Mouse (Mus musculus) brain, embryonic 14.5 days (tissue): Measurements from ENCODE around the gene Fosl2. TPM values are rescaled to one million over a fixed set of nuclear protein-coding genes. Genes with fewer than 3 reads are reported as not detected.

Experiments used
- DNase-seq: peaks from one replicate; pipeline ENCODE4 v3.0.0-alpha.2; 2011; ENCODE audit warnings: low read depth
- CTCF ChIP-seq: fragments of 200-500 bp; IDR thresholded peaks from 2 replicates; pipeline ENCODE4 v1.5.1; 2012; ENCODE audit warnings: inconsistent platforms, mild to moderate bottlenecking, moderate library complexity, borderline replicate concordance; ENCODE audit not compliant: insufficient read depth, insufficient read length; ENCODE audit errors: extremely low read depth
- POLR2A ChIP-seq: fragments of 200-500 bp; IDR thresholded peaks from 2 replicates; pipeline ENCODE4 v1.6.1; 2012; ENCODE audit warnings: mild to moderate bottlenecking, inconsistent platforms, borderline replicate concordance; ENCODE audit not compliant: poor library complexity, insufficient read depth, insufficient read length, severe bottlenecking; ENCODE audit errors: extremely low read depth
- polyA plus RNA-seq: library from polyadenylated mRNA; depleted of rRNA; stranded (reverse); fragments of >200 nt; gene quantifications from 2 replicates; pipeline ENCODE4 v1.2.3, GENCODE M21; 2012; rRNA removed

The Fosl2 gene
- 3.2 and 3.4 TPM in 2 replicates for polyA plus RNA-seq

DNA sequence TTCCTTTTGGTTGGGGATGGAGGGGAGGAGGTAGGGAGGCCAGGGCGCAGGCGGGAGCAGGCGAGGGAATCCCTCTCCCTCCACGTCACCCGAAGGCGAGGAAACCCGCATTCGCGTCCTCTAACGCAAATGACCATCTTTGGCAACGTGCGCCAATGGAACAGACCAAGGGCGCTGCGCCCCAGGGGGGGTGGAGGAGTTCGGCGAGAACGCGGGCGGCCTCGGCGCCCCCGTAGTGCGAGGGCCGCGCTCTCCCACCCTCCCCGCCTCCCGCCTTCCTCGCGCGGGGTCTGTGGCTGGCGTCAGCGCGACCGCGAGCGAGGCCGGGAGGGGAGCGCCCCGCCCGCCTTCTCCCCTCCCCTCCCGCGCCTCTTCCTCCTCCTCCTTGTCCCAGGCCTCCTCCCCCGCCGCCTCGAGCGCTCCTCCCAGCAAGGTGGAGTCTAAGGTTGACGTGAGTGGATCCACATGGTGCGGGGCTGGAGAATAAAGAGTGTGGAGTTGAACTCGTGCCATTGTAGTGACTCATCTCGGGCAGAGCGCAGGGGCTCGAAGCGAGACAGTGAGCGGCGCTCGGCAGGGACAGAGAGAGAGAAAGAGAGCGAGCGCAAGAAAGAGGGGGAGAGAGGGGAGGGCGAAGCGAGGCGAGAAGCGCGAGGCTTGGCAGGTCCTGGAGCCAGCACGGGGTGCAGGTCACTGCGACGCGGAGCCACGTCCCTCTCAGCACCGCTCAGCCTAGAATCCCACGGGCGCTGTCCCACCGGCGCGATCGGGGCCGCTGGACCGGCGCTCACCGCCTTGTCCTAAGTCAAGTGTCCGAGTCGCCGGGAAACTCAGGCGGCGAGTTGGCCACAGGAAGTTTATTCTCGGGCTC lies at the start of gene Fosl2:
TSS of gene Fosl2 (plus strand) at position 466 of the 871 bp plus-strand sequence.
- peak; percentile 95 for DNase-seq

DNA sequence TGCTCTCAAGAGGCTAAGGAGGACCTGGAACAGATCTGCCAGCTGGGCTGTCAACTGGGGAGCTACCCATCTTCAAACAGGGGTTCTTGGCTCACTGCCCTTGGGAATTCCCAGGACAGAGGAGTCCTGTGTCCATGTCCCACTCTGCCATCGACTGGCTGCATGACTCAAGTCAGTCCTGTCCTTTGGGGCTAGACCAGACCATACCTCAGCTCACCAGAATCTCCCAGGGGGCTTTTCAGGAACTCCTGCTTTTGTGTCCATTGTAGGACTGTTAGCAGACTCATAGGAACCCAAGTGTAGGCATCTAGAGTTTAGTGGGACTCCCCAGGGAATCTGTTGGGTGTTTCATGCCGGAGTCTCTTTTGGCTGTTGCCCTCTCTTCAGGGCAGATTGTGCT lies 49.6 kb upstream of the Fosl2 start:
- DNase-seq: no peak
- TF ChIP-seq CTCF (no peak), POLR2A (no peak)

More for the DNA sequence above, at the start of gene Fosl2:
- TF ChIP-seq CTCF: no peak
- 0 out of 2 replicates have a peak, but pooled peaks have one; percentile 49 for TF ChIP-seq POLR2A

GRCm38 (mm10) chr5:32086526-32087090 lies 49.0 kb upstream of the Fosl2 start:
- DNase-seq: no peak
- TF ChIP-seq POLR2A (no peak), CTCF (no peak)

DNA sequence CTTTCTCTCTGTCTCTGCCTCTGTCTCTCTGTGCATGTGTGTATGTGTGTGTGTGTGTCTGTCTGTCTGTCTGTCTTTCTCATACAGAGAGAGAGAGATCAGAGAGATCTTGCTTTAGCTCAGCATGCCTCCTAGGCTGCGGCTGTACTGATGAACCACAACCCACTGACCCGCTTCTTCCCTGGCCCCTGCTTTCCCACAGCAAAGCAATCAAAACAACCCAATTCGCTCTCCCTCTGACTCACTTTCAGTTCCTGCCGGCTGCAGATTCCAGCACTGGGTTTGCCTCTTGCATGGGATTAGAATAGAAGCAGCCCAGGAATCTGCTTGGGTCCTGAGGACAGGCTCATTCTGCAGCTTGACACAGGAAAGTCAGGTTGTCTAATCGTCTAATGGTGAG lies 46.1 kb upstream of the Fosl2 start:
- DNase-seq: no peak
- TF ChIP-seq CTCF: no peak
- TF ChIP-seq POLR2A: no peak

- no peak for TF ChIP-seq CTCF
- no peak for TF ChIP-seq POLR2A
- no peak for DNase-seq
These were observed 43.3 kb upstream of the Fosl2 start for GRCm38 (mm10) chr5:32092281-32092680.

- TF ChIP-seq CTCF (no peak), POLR2A (no peak)
These were observed 36.9 kb upstream of the Fosl2 start for GRCm38 (mm10) chr5:32098691-32099090.

DNA sequence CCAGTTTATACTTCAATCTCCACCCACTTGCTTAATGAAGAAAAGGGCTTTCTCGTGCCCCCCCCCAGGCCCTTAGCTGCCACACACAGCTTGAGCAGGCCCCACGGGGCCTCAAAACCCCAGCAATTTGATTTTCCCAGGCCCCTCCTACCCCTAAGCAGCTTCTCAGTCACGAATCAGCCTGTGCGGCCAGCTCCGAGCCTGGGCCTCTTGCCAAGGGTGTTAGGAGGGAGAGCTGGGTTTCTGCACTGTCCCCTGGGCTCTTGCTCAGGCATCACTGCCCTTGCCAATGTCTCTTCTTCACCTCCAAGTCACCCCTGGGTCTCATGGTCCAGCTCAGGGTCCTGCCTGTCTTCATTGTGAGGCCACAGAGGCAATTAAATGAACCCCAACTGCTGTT lies 33.1 kb upstream of the Fosl2 start:
- peak; percentile 78 for DNase-seq
- no peak for TF ChIP-seq CTCF
- no peak for TF ChIP-seq POLR2A

More at GRCm38 (mm10) chr5:32098691-32099090, 36.9 kb upstream of the Fosl2 start:
- no peak for DNase-seq

- DNase-seq: no peak
- TF ChIP-seq POLR2A (no peak), CTCF (no peak)
These were observed 32.6 kb upstream of the Fosl2 start for GRCm38 (mm10) chr5:32102971-32103431.

DNA sequence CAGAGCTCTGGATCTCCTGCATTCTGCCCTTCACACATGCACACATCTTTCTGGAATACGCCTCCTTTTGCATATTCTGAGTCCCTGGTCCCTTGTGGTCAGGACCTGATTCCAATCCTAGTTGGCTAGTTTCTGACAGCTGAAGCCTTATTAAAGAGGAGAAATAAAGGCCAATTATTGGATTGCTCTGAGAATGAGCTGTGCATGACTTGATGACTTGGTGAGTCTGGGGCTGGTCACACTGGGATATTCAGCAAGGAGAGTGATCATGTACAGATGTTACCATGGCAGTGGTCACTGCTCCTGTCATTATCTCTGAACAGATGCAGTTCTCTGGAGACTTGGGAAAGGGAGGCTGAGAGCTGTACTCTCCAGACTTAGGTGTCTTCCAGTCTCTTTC lies 32.1 kb upstream of the Fosl2 start:
- no peak for TF ChIP-seq CTCF
- TF ChIP-seq POLR2A: no peak
- no peak for DNase-seq

- TF ChIP-seq CTCF (no peak), POLR2A (no peak)
- DNase-seq: no peak
These were observed 31.2 kb upstream of the Fosl2 start for GRCm38 (mm10) chr5:32104119-32104990.

GRCm38 (mm10) chr5:32106473-32107140 lies 29.0 kb upstream of the Fosl2 start:
- no peak for DNase-seq
- TF ChIP-seq CTCF (no peak), POLR2A (no peak)

- DNase-seq: no peak
- no peak for TF ChIP-seq POLR2A
- no peak for TF ChIP-seq CTCF
These were observed 24.9 kb upstream of the Fosl2 start for GRCm38 (mm10) chr5:32110651-32111050.
